Mouse (Mus musculus) heart, embryonic 14.5 days (tissue): Measurements from ENCODE around the gene Dner. TPM values are rescaled to one million over a fixed set of nuclear protein-coding genes. Genes with fewer than 3 reads are reported as not detected.

Experiments
- microRNA-seq: library from miRNA; unstranded; fragments of <30 nt; microRNA quantifications from one replicate; pipeline ENCODE4, GENCODE M21; 2016
- polyA plus RNA-seq: library from polyadenylated mRNA; unstranded; fragments of >200 nt; fragmentation: Nextera tagmentation; extraction: Ambion mirVana; gene quantifications from 2 replicates; pipeline ENCODE4 v1.2.1, GENCODE M21; 2014

Dner gene
- polyA plus RNA-seq, 1 experiment from 2014 or later: 0.85 TPM

Small RNA genes lying within 50 kb of the gene (microRNA-seq; reads per million reads assigned to microRNA genes)
- not detected for gene Mir5126

Other genes starting within 250 kb of the Dner start
- gene Fbxo36, start 143.6 kb upstream of the Dner start, polyA plus RNA-seq: 8.3 and 9.3 TPM in 2 replicates
- 64.4 and 65.1 TPM in 2 replicates for gene Trip12, start 144.3 kb upstream of the Dner start, polyA plus RNA-seq
- gene Slc16a14, start 238.9 kb upstream of the Dner start, polyA plus RNA-seq: 0.12 and 0.44 TPM in 2 replicates